Mouse (Mus musculus) kidney, adult 2 months (tissue): ENCODE measurements around the gene Rpl36-ps4. TPM values are rescaled to one million over a fixed set of nuclear protein-coding genes. Genes with fewer than 3 reads are reported as not detected.

Source experiments
- polyA plus RNA-seq: library from polyadenylated mRNA; depleted of rRNA; stranded (reverse); fragments of >200 nt; gene quantifications from 2 replicates; pipeline ENCODE4 v1.2.3, GENCODE M21; 2012; rRNA removed

Rpl36-ps4 gene
- polyA plus RNA-seq, 1 experiment = not detected

Other genes starting within 250 kb of the Rpl36-ps4 start
- 6.3 and 7.4 TPM in 2 replicates for gene Msh2, start 248.6 kb upstream of the Rpl36-ps4 start, polyA plus RNA-seq
- 0.07 TPM in 1 of 2 replicates, not detected in the other for gene Kcnk12, start 123.0 kb upstream of the Rpl36-ps4 start, polyA plus RNA-seq
- gene Msh6, start 54.1 kb downstream of the Rpl36-ps4 start, polyA plus RNA-seq = 2.5 and 3.3 TPM in 2 replicates
- gene Fbxo11, start 144.3 kb downstream of the Rpl36-ps4 start, polyA plus RNA-seq = 13.8 and 18.5 TPM in 2 replicates